Mouse (Mus musculus): ENCODE measurements around the gene Plxna4. TPM values are rescaled to one million over a fixed set of nuclear protein-coding genes. Genes with fewer than 3 reads are reported as not detected.

The Plxna4 gene
- polyA plus RNA-seq, 1 experiment from 2014 or later: 11.0 TPM

DNA sequence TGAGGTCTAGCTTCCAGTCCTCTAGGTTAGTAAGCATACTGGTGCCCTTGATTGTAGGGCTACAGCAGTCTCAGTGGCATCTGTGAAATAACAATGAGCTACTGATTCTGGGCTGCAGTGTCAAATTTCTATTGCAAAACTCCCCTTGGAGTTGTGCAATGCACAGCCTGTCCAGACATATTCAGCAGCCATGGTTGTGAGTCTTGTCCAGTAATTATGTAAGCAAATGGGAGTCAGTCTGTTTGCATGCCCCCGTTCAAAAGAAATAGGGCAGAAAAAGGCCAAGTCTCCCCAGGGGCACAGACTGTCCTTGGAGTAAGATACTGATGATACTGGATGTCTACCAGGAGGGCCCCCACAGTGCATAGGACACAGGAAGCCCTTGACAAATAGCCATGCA is 420.3 kb downstream of the Plxna4 start:
- no peak overlapping the region for H3K27ac ChIP-seq
- H3K9ac ChIP-seq: no peak overlapping the region
- H3K9me3 ChIP-seq (replicated peaks): no peaks in the 10 kb centered on the region
- no peaks in the 10 kb centered on the region for H3K4me1 ChIP-seq
- WGBS: 44% methylated on average over 1 of the region's 1 CpGs
- no peak overlapping the region for H3K4me2 ChIP-seq (replicated peaks)
- no peak for ATAC-seq (ENCODE audit: low FRiP score)
- no peaks in the 10 kb centered on the region for H3K36me3 ChIP-seq
- no peak overlapping the region for H3K4me3 ChIP-seq
- H3K27me3 ChIP-seq: no peaks in the 10 kb centered on the region

DNA sequence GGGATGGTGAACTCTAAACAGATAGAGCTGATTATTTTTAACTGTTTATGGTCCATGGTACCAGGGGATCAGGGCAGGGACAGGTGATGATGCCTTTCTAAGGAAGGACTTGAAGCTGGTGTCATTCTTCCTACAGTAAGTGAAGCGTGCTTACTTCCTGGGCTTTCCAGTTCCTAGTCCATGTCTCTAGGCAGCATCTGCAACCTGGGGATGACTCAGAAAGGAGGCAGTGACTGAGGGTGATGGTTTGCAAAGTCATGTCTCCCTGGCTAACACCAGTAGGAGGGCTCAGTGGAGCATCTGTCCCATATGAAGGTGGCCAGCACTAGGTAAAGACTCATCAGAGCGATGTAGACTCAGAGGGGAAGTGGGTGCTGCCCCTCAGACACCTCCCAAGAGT is 427.6 kb downstream of the Plxna4 start:
- H3K4me1 ChIP-seq: no peaks in the 10 kb centered on the region

DNA sequence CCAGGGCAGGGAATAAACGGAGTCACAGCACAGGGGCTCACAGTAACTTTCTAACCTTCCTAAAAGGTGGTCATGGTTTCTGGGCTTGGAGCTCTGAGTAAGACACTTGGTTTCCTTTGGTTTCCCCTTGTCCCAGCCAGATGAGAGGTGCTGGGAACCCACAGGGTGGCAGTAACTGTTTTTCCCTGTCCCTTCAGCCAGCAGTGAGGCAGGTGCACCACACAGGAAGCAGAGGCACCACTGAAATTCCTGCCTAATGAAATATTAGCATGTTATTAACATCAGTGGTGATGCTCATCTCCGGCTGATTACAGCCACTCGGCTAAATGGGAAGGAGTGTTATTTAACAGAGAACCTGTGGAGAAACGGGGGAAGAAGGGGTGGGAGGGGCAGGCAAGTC is 428.1 kb downstream of the Plxna4 start:
- Histone ChIP-seq H3K36me3 (no peaks in the 10 kb centered on the region), H3K9ac (no peak overlapping the region), H3K4me2 (replicated peaks) (no peak overlapping the region), H3K27me3 (no peaks in the 10 kb centered on the region), H3K9me3 (replicated peaks) (no peaks in the 10 kb centered on the region), H3K27ac (no peak overlapping the region), H3K4me3 (no peak overlapping the region), H3K4me1 (peaks cover under 1% of the 10 kb centered on the region)
- WGBS: 46% methylated on average over 4 of the region's 4 CpGs
- ATAC-seq (ENCODE audit: low FRiP score): no peak

More for the DNA sequence above, 427.6 kb downstream of the Plxna4 start:
- Histone ChIP-seq H3K36me3 (no peaks in the 10 kb centered on the region), H3K4me3 (no peak overlapping the region), H3K27me3 (no peaks in the 10 kb centered on the region), H3K4me2 (replicated peaks) (no peak overlapping the region), H3K9me3 (replicated peaks) (no peaks in the 10 kb centered on the region), H3K27ac (no peak overlapping the region), H3K9ac (no peak overlapping the region)
- 77% methylated on average over 2 of the region's 2 CpGs for WGBS
- no peak for ATAC-seq (ENCODE audit: low FRiP score)

DNA sequence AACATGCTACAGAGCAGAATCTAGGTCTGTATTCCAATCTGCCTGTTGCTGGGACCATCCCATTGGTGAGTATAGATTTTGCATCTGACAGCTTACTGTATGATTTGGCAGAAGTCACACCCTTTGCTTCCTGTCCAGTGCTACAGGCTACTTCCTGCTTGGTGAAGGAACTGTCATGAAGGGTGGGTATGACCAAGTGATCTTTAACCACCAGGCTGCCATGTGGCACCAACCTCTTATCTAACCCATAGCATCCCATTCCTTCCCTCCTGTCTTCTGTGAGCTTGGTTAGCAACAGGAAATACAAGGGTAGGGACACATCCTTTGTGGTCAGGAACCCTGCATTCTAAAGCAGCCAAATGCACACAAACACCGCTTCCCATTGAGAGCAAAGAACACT is 429.6 kb downstream of the Plxna4 start:
- Histone ChIP-seq H3K4me3 (no peak overlapping the region), H3K4me2 (replicated peaks) (no peak overlapping the region), H3K27ac (no peak overlapping the region), H3K9me3 (replicated peaks) (no peaks in the 10 kb centered on the region), H3K4me1 (peaks cover 10% of the 10 kb centered on the region), H3K27me3 (no peaks in the 10 kb centered on the region), H3K36me3 (no peaks in the 10 kb centered on the region), H3K9ac (no peak overlapping the region)
- WGBS: 96% methylated on average over 1 of the region's 1 CpGs
- ATAC-seq (ENCODE audit: low FRiP score): no peak

DNA sequence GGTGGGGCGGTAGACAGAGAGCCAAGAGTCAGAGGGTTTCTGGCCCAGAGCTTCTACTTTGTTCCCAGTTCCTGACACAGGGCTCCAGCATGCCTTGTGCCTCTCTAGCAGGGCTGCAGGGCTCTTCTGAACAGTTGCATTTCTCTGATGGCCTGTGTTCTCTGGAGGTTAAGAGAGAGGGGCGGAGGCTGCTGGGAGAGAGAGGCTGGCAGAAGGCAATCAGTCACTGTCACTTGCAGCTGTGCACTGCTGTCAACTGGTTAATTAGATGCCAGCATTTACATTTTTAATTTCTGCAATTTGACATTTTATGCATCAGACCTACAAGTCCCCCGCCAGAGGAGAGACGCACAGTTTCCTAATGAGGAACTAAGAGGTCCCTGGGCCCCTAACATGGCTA is 434.8 kb downstream of the Plxna4 start:
- no peak overlapping the region for H3K4me3 ChIP-seq
- no peak overlapping the region for H3K9ac ChIP-seq
- 0 out of 2 replicates have a peak overlapping the region, but pooled peaks have one; percentile 14 for H3K27ac ChIP-seq
- no peak overlapping the region for H3K4me2 ChIP-seq (replicated peaks)
- WGBS: 55% methylated on average over 4 of the region's 4 CpGs
- no peaks in the 10 kb centered on the region for H3K9me3 ChIP-seq (replicated peaks)
- peak; percentile 79 for ATAC-seq (ENCODE audit: low FRiP score)
- peaks cover 19% of the 10 kb centered on the region for H3K4me1 ChIP-seq
- H3K36me3 ChIP-seq: 0 out of 2 replicates have a peak, but pooled peaks cover 3% of the 10 kb centered on the region
- H3K27me3 ChIP-seq: no peaks in the 10 kb centered on the region

DNA sequence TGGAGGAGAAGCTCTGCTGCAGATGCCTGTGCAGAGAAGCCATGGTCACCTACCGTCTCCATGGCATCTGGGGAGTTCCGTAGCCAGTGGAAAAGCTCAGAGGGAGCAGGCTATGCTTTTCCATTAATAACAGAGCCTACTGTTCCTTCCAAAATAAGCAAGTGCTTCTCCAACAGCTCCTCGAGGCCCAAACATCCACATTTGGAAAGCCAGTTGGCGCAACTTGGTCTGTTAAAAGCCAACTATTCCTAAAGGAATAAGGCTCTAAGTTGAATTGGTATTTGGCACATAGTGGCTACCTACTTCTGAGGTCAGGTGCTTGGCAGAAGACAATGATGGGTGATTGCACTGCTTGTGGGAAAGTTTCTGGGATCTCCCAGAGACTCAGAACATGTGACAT is 437.2 kb downstream of the Plxna4 start:
- WGBS: 92% methylated on average over 4 of the region's 4 CpGs
- H3K9ac ChIP-seq: no peak overlapping the region
- no peak for ATAC-seq (ENCODE audit: low FRiP score)
- H3K4me2 ChIP-seq (replicated peaks): no peak overlapping the region
- 0 out of 2 replicates have a peak, but pooled peaks cover 3% of the 10 kb centered on the region for H3K36me3 ChIP-seq
- H3K4me1 ChIP-seq: peaks cover 19% of the 10 kb centered on the region
- H3K27ac ChIP-seq: no peak overlapping the region
- H3K27me3 ChIP-seq: no peaks in the 10 kb centered on the region
- no peak overlapping the region for H3K4me3 ChIP-seq
- H3K9me3 ChIP-seq (replicated peaks): no peaks in the 10 kb centered on the region

DNA sequence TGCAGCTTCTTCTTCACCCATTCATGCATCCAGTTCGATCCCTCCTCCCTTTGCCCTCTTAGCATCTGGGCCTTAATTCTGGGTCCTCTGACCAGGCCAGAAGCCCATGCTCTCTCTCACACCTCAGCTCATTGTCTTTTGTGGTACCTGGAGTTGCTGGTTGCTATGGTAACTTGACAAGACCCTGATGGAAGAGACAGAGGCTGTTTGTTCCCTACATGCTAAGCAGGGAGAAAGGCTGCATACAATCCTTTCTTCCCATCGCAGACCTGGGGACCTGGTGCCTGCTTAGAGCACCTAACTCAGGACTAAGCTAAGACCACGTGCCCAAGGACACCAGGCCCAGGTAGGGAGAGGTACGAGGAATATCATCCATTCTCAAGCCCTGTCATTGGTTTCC is 443.2 kb downstream of the Plxna4 start:
- Histone ChIP-seq H3K9ac (no peak overlapping the region), H3K36me3 (0 out of 2 replicates have a peak, but pooled peaks cover 3% of the 10 kb centered on the region), H3K27ac (no peak overlapping the region), H3K4me3 (no peak overlapping the region), H3K4me2 (replicated peaks) (no peak overlapping the region), H3K9me3 (replicated peaks) (no peaks in the 10 kb centered on the region), H3K27me3 (no peaks in the 10 kb centered on the region), H3K4me1 (no peaks in the 10 kb centered on the region)
- WGBS: 75% methylated on average over 4 of the region's 4 CpGs
- ATAC-seq (ENCODE audit: low FRiP score): no peak

DNA sequence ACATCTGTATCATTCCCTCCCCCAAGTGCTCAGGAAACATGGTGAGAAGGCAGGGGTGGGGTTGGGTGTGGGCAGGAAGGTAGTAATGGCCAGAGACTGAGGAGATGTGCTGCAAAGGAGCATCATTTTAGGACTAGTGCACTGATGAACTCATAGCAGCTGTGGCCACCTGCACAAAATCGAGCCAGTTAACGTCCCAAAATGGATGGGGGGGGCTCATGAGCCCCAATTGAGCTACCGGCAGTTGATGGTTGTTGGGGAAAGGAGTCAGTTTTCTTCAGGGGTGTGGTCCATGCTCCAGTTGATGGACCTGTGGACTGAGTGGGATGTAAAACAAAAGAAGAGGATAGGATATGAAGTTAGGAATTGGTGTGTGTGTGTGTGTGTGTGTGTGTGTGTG is 448.5 kb downstream of the Plxna4 start:
- no peaks in the 10 kb centered on the region for H3K36me3 ChIP-seq
- WGBS: 83% methylated on average over 3 of the region's 3 CpGs

DNA sequence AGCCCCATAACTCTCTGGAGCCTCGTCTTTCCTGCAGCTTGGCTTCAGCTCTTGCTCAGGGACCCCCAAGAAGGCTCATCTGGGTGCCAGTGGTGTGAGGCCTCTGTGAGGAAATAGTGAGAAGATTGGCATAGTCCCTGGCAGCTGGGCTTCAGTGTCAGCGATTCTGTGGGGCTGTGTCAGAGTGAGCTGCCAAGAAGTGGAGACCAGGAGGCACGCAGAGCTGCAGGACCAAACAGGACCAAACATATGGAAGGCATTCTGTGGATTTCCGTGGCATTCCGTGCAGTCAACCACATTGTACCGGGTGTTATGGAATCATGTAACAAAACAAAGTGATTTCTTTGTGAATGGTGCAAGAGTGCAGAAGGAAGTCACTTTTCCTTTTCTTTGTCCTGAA is 461.1 kb downstream of the Plxna4 start:
- H3K4me3 ChIP-seq: no peak overlapping the region
- no peaks in the 10 kb centered on the region for H3K27me3 ChIP-seq
- H3K9ac ChIP-seq: no peak overlapping the region
- H3K36me3 ChIP-seq: no peaks in the 10 kb centered on the region
- 86% methylated on average over 6 of the region's 6 CpGs for WGBS
- no peaks in the 10 kb centered on the region for H3K9me3 ChIP-seq (replicated peaks)
- H3K27ac ChIP-seq: no peak overlapping the region
- ATAC-seq (ENCODE audit: low FRiP score): no peak
- no peaks in the 10 kb centered on the region for H3K4me1 ChIP-seq
- no peak overlapping the region for H3K4me2 ChIP-seq (replicated peaks)

More for the DNA sequence above, 448.5 kb downstream of the Plxna4 start:
- Histone ChIP-seq H3K4me3 (no peak overlapping the region), H3K9ac (no peak overlapping the region), H3K27ac (no peak overlapping the region), H3K9me3 (replicated peaks) (no peaks in the 10 kb centered on the region), H3K4me1 (no peaks in the 10 kb centered on the region), H3K27me3 (no peaks in the 10 kb centered on the region), H3K4me2 (replicated peaks) (no peak overlapping the region)
- no peak for ATAC-seq (ENCODE audit: low FRiP score)

DNA sequence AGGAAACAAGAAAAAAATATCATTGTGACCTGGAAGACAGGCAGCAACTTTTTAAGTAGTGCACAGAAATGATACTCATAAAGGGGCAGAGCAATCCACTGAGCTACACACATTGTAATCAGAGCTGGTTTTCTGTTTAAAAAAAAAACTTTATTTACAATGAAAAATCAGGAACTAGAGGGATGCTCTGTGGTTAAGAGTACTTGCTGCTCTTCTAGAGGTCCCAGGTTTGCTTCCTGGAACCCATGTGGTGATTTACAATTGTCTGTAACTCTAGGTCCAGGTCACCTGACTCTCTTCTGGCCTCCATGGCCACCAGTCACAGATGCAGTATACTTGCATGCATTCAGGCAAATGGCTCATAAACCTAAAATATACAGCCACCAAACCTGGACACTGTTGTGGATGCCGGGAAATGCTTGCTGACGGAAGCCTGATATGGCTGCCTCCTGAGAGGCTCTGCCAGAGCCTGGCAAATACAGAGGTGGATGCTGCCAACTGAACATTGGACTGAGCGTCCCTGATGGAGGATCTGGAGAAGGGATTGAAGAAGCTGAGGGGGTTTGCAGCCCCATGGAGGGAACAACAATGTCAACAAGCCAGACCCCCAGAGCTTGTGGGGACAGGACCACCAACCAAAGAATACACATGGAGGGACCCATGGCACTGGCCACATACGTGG is 465.3 kb downstream of the Plxna4 start:
- no peaks in the 10 kb centered on the region for H3K27me3 ChIP-seq
- ATAC-seq (ENCODE audit: low FRiP score): no peak
- H3K9ac ChIP-seq: no peak overlapping the region
- H3K4me1 ChIP-seq: no peaks in the 10 kb centered on the region; the same call in 1 of the 2 replicates
- no peak overlapping the region for H3K4me2 ChIP-seq (replicated peaks)
- WGBS: 87% methylated on average over 4 of the region's 4 CpGs
- no peaks in the 10 kb centered on the region for H3K36me3 ChIP-seq
- H3K4me3 ChIP-seq: no peak overlapping the region
- H3K9me3 ChIP-seq (replicated peaks): no peaks in the 10 kb centered on the region
- no peak overlapping the region for H3K27ac ChIP-seq

DNA sequence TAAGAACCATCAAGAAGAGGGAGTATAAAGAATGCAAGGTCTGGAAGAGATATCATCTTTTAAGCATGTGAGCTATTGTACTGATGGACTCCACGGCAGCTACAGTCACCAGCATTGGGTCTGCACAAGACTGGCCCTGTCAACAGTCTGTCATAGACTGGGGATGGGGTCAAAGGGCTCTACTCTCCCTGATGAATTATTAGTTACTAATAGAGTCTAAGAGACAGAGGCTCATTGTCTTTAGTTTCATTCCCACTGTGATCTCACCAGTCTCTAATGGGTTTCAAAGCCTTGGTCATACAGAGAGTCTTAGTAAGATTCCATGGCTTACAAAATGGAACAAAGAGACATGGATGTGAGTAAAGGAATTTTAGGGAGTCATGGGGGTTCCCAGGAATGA is 467.1 kb downstream of the Plxna4 start:
- whole genome bisulfite sequencing: 49% methylated on average over 1 of the region's 1 CpGs
- no peaks in the 10 kb centered on the region for H3K27me3 ChIP-seq

DNA sequence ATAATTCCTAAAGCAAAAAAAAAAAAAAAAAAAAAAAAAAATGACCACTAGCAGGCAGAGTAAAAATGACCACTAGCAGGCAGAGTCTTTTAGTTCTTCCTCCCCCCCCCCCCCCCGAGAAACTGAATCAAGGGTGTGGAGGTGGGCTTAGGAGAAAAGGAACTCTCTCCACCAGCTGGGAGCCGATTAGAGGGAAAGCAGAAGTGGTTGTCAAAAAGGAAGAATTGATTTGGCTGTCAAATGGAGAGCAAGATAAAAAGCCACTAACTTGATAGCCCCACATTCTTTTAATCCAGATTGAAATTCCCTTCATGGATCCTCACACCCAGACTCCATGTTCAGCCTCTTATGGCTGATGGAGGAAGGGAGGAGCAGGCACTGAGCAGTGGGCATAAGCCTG is 478.8 kb downstream of the Plxna4 start:
- no peak overlapping the region for H3K4me2 ChIP-seq (replicated peaks)
- no peaks in the 10 kb centered on the region for H3K36me3 ChIP-seq
- no peaks in the 10 kb centered on the region for H3K9me3 ChIP-seq (replicated peaks)
- WGBS: 71% methylated on average over 2 of the region's 2 CpGs
- H3K27me3 ChIP-seq: no peaks in the 10 kb centered on the region
- peaks cover 5% of the 10 kb centered on the region; the same call in 1 of the 2 replicates for H3K4me1 ChIP-seq
- no peak overlapping the region for H3K4me3 ChIP-seq
- H3K9ac ChIP-seq: no peak overlapping the region
- no peak for ATAC-seq (ENCODE audit: low FRiP score)
- no peak overlapping the region for H3K27ac ChIP-seq

More for the DNA sequence above, 467.1 kb downstream of the Plxna4 start:
- Histone ChIP-seq H3K27ac (no peak overlapping the region), H3K36me3 (no peaks in the 10 kb centered on the region), H3K4me2 (replicated peaks) (no peak overlapping the region), H3K9ac (no peak overlapping the region), H3K9me3 (replicated peaks) (no peaks in the 10 kb centered on the region), H3K4me1 (no peaks in the 10 kb centered on the region; the same call in 1 of the 2 replicates), H3K4me3 (no peak overlapping the region)
- ATAC-seq (ENCODE audit: low FRiP score): no peak
